Mouse (Mus musculus): ENCODE results near the gene Gm8356.
A peak's percentile ranks its signal among the peaks of the same experiment; 100 is the strongest.
"Not testable (repeated sequence)": the region's sequence is repeated elsewhere in the genome, so short reads cannot be mapped to it uniquely, and the experiment has no call there.

Gene Gm8356

GRCm38 (mm10) chr14:6537190-6537589 lies at the start of gene Gm8356:
TSS of gene Gm8356 (minus strand) at chr14:6537290.
- DNase-seq (ENCODE audit: low spot score): not testable (repeated sequence)

- DNase-seq (ENCODE audit: low spot score): peak; percentile 9
Observed at GRCm38 (mm10) chr14:6486331-6486730, 50.8 kb downstream of the Gm8356 start.

- DNase-seq (ENCODE audit: low spot score): not testable (repeated sequence)
Observed at GRCm38 (mm10) chr14:6485541-6485940, 51.5 kb downstream of the Gm8356 start.

GRCm38 (mm10) chr14:6482126-6482525 lies 55.0 kb downstream of the Gm8356 start:
- not testable (repeated sequence) for DNase-seq (ENCODE audit: low spot score)

All from ovary, postnatal 36 days (tissue).